Mouse (Mus musculus) lung, embryonic 14.5 days (tissue): ENCODE measurements around the gene Cdc25b. TPM values are rescaled to one million over a fixed set of nuclear protein-coding genes. Genes with fewer than 3 reads are reported as not detected.
"Not testable (repeated sequence)": the region's sequence is repeated elsewhere in the genome, so short reads cannot be mapped to it uniquely, and the experiment has no call there.

Experiments
- ATAC-seq: fragments of 200-750 bp; cut with Nextera tagmentation; 2 replicates; pipeline ENCODE4 v1.8.0; 2017; ENCODE audit warnings: mild to moderate bottlenecking, moderate TSS enrichment, moderate library complexity; ENCODE audit not compliant: insufficient read depth
- DNase-seq: peaks from one replicate; pipeline ENCODE4 v3.0.0-alpha.2; 2015
- H3K27ac ChIP-seq: fragments of 300-500 bp; sonication (generic); 2 replicates; pipeline ENCODE4 v1.5.1; 2014; ENCODE audit warnings: low read depth, mild to moderate bottlenecking, moderate library complexity
- H3K27me3 ChIP-seq: fragments of 300-500 bp; sonication (generic); 2 replicates; pipeline ENCODE4 v1.6.1; 2014; ENCODE audit warnings: low read length, control low read depth; ENCODE audit not compliant: insufficient read depth
- H3K36me3 ChIP-seq: fragments of 300-500 bp; sonication (generic); 2 replicates; pipeline ENCODE4 v1.6.1; 2014; ENCODE audit warnings: control low read depth; ENCODE audit not compliant: insufficient read depth
- H3K4me1 ChIP-seq: fragments of 300-500 bp; sonication (generic); 2 replicates; pipeline ENCODE4 v1.6.1; 2014; ENCODE audit warnings: antibody characterized with exemption, control low read depth; ENCODE audit not compliant: insufficient read depth
- H3K4me2 ChIP-seq: fragments of 300-500 bp; sonication (generic); 2 replicates; pipeline ENCODE4 v1.6.1; 2014; ENCODE audit warnings: mild to moderate bottlenecking
- H3K4me3 ChIP-seq: fragments of 300-500 bp; sonication (generic); 2 replicates; pipeline ENCODE4 v1.5.1; 2014; ENCODE audit warnings: low read depth, low read length
- H3K9ac ChIP-seq: fragments of 300-500 bp; sonication (generic); 2 replicates; pipeline ENCODE4 v1.6.1; 2014
- H3K9me3 ChIP-seq: fragments of 300-500 bp; sonication (generic); 2 replicates; pipeline ENCODE4 v1.6.1; 2016; ENCODE audit warnings: low read depth, low read length, control low read depth
- CTCF ChIP-seq: IDR thresholded peaks from 2 replicates; pipeline ENCODE4 v1.5.1; 2016; ENCODE audit warnings: antibody characterized with exemption, low read depth
- WGBS: fragments of 180-500 bp; shearing (Covaris S2); extraction: QIAGEN DNeasy Blood & Tissue Kit; methylation state at CpG from one replicate; pipeline ENCODE4 v1.1.7; 2014; 5-methylcytosine and 5-hydroxymethylcytosine counted together
- polyA plus RNA-seq: library from polyadenylated mRNA; unstranded; fragments of >200 nt; fragmentation: Nextera tagmentation; extraction: Ambion mirVana; gene quantifications from 2 replicates; pipeline ENCODE4 v1.2.1, GENCODE M21; 2014

The Cdc25b gene
- polyA plus RNA-seq, 1 experiment from 2014 or later, result 59.6 TPM

GRCm38 (mm10) chr2:131213773-131214172, 27.0 kb downstream of the Cdc25b start:
- Histone ChIP-seq H3K27ac (no peak overlapping the region), H3K4me3 (no peak overlapping the region), H3K4me2 (no peak overlapping the region), H3K4me1 (peaks cover 8% of the 10 kb centered on the region), H3K27me3 (no peaks in the 10 kb centered on the region), H3K9ac (no peak overlapping the region), H3K36me3 (peaks cover 11% of the 10 kb centered on the region; the same call in 1 of the 2 replicates), H3K9me3 (no peaks in the 10 kb centered on the region)
- TF ChIP-seq CTCF, result no peak
- DNase-seq (no peak), ATAC-seq (no peak)
- WGBS, result 88% methylated on average over 7 of the region's 7 CpGs

DNA sequence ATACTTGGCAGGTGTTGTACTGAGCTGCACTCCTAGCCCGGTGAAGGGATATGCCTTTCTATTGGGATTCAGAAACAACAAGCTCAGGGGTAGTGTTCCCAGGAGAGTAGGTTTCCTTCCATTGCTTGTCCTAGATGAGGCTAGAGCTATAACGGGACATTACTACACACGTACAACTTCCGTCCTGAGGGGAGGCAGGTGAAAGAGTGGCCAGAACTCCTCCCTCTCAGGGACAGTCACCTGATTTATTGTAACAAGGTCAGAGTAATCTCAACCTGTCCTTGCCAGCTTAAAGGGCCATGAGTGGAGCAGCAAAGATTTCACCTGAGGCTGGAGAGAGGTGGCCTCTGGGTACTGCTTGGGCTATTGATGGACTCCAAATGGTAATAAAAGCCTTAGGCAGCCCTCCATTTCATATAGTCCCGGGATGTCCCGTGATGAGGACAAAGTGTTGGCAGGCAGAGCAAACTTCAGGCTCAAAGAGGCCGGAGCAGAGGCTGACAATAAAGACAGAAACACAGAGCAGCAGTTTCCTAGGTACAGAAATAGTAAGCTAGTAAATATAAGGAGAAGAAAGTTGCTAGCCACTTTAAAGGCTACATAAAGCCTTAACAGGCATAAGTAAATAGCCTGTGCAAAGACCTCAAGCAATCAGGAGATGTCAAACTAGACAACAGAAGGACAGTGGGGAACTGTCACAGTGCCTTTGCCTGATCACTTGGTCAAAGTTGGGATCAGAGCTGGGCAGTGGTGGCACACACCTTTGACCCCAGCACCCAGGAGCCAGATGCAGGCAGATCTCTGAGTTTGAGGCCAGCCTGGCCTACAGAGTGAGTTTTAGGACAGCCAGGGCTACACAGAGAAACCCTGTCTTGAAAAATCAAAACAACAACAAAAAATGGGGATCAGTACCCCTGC, 29.5 kb downstream of the Cdc25b start:
- no peak for TF ChIP-seq CTCF
- Histone ChIP-seq H3K4me2 (no peak overlapping the region), H3K27me3 (no peaks in the 10 kb centered on the region), H3K9me3 (no peaks in the 10 kb centered on the region), H3K4me1 (no peaks in the 10 kb centered on the region), H3K27ac (no peak overlapping the region), H3K36me3 (peaks cover 11% of the 10 kb centered on the region; the same call in 1 of the 2 replicates), H3K4me3 (no peak overlapping the region), H3K9ac (no peak overlapping the region)
- 79% methylated on average over 7 of the region's 7 CpGs for WGBS
- DNase-seq (no peak), ATAC-seq (no peak)

- Histone ChIP-seq H3K27me3 (no peaks in the 10 kb centered on the region), H3K4me2 (no peak overlapping the region), H3K4me1 (no peaks in the 10 kb centered on the region; the same call in 1 of the 2 replicates), H3K9ac (no peak overlapping the region), H3K4me3 (no peak overlapping the region), H3K36me3 (no peaks in the 10 kb centered on the region), H3K9me3 (no peaks in the 10 kb centered on the region), H3K27ac (no peak overlapping the region)
- 55% methylated on average over 4 of the region's 4 CpGs for WGBS
- TF ChIP-seq CTCF, result no peak
- no peak for ATAC-seq
- no peak for DNase-seq
Observed at GRCm38 (mm10) chr2:131220030-131220429, 33.3 kb downstream of the Cdc25b start.

- no peak overlapping the region; the same call in 1 of the 2 replicates for H3K27ac ChIP-seq
- H3K27me3 ChIP-seq, result no peaks in the 10 kb centered on the region
- DNase-seq, result no peak
- TF ChIP-seq CTCF, result no peak
- no peak overlapping the region for H3K4me2 ChIP-seq
- no peak overlapping the region for H3K4me3 ChIP-seq
- H3K36me3 ChIP-seq, result no peaks in the 10 kb centered on the region
- no peak overlapping the region for H3K9ac ChIP-seq
- H3K9me3 ChIP-seq, result no peaks in the 10 kb centered on the region
- 52% methylated on average over 3 of the region's 3 CpGs for WGBS
- no peaks in the 10 kb centered on the region; the same call in 1 of the 2 replicates for H3K4me1 ChIP-seq
- no peak for ATAC-seq
Observed at GRCm38 (mm10) chr2:131221853-131222515, 35.2 kb downstream of the Cdc25b start.

GRCm38 (mm10) chr2:131222562-131222961, 35.8 kb downstream of the Cdc25b start:
- Histone ChIP-seq H3K9me3 (no peaks in the 10 kb centered on the region), H3K27ac (no peak overlapping the region; the same call in 1 of the 2 replicates), H3K27me3 (no peaks in the 10 kb centered on the region), H3K4me3 (no peak overlapping the region), H3K4me1 (no peaks in the 10 kb centered on the region; the same call in 1 of the 2 replicates), H3K4me2 (no peak overlapping the region), H3K36me3 (no peaks in the 10 kb centered on the region), H3K9ac (no peak overlapping the region)
- ATAC-seq, result no peak
- 34% methylated on average over 5 of the region's 5 CpGs for WGBS
- no peak for TF ChIP-seq CTCF
- peak; percentile 34 for DNase-seq

- no peak overlapping the region for H3K27ac ChIP-seq
- no peaks in the 10 kb centered on the region; the same call in 1 of the 2 replicates for H3K4me1 ChIP-seq
- H3K36me3 ChIP-seq, result no peaks in the 10 kb centered on the region
- no peak overlapping the region for H3K4me3 ChIP-seq
- no peaks in the 10 kb centered on the region for H3K9me3 ChIP-seq
- ATAC-seq (peak; percentile 63; the same call in 1 of the 2 replicates), DNase-seq (no peak)
- H3K9ac ChIP-seq, result no peak overlapping the region
- no peak overlapping the region for H3K4me2 ChIP-seq
- H3K27me3 ChIP-seq, result no peaks in the 10 kb centered on the region
- 69% methylated on average over 1 of the region's 1 CpGs for WGBS
- no peak for TF ChIP-seq CTCF
Observed at GRCm38 (mm10) chr2:131223569-131223968, 36.8 kb downstream of the Cdc25b start.

GRCm38 (mm10) chr2:131225178-131225577, 38.4 kb downstream of the Cdc25b start:
- no peak overlapping the region for H3K4me3 ChIP-seq
- no peak for TF ChIP-seq CTCF

DNA sequence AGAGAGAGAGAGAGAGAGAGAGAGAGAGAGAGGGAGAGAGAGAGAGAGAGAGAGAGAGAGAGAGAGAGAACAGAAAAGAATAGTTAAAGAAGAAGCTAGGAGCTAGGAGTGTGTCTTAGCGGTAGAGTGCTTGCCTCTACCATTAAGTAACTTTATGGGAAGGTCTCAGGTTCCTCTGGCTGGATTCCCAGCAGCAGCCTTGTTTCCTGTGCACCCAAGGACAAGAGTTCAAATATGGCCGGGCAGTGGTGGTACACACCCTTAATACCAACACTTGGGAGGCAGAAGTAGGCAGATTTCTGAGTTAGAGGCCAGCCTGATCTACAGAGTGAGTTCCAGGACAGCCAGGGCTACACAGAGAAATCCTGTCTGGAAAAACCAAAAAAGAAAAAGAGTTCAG, 39.9 kb downstream of the Cdc25b start:
- H3K4me1 ChIP-seq, H3K9ac ChIP-seq, H3K4me2 ChIP-seq, H3K9me3 ChIP-seq, H3K27ac ChIP-seq, ATAC-seq, H3K4me3 ChIP-seq, H3K27me3 ChIP-seq, DNase-seq, H3K36me3 ChIP-seq: not testable (repeated sequence)
- 66% methylated on average over 2 of the region's 2 CpGs for WGBS

More at GRCm38 (mm10) chr2:131225178-131225577, 38.4 kb downstream of the Cdc25b start:
- H3K9me3 ChIP-seq, result no peaks in the 10 kb centered on the region
- no peak overlapping the region for H3K9ac ChIP-seq
- H3K36me3 ChIP-seq, result no peaks in the 10 kb centered on the region
- H3K27ac ChIP-seq, result no peak overlapping the region
- WGBS, result 71% methylated on average over 6 of the region's 6 CpGs
- H3K27me3 ChIP-seq, result no peaks in the 10 kb centered on the region
- no peak overlapping the region for H3K4me2 ChIP-seq
- ATAC-seq, result no peak
- DNase-seq, result no peak
- H3K4me1 ChIP-seq, result no peaks in the 10 kb centered on the region; the same call in 1 of the 2 replicates
